In genomic region chr7:127583260-127583659, GRCm38 (mm10) we compare ENCODE assay signal across 26 mouse cellular contexts. TPM values are rescaled to one million over a fixed set of nuclear protein-coding genes. Genes with fewer than 3 reads are reported as not detected.
DNase-seq lines count a peak whose midpoint lies in the region; ATAC-seq lines count a peak whose summit lies in the region.
"Had no signal": no experiment of that assay in that cellular context is flagged by ENCODE, and none has a peak within 500 bp of the region (broad histone marks: within the 10 kb centered on the region; RNA-seq: fewer than 3 reads in every experiment).

No protein-coding gene starts in this region.

- WGBS in forebrain, embryonic 11.5 days = 94% methylated on average over 6 of the region's 6 CpGs
- 92% methylated on average over 6 of the region's 6 CpGs for WGBS in forebrain, embryonic 14.5 days
- 95% methylated on average over 6 of the region's 6 CpGs for WGBS in embryonic facial prominence, embryonic 10.5 days

- H3K4me1 ChIP-seq in forebrain, embryonic 11.5 days (replicated peaks; ENCODE audit: control insufficient read depth, insufficient read depth, low read length) = peaks cover 5% of the 10 kb centered on the region
- H3K4me1 ChIP-seq in forebrain, embryonic 14.5 days (ENCODE audit: control insufficient read depth, insufficient read depth, low read length) = peaks cover 7% of the 10 kb centered on the region; the same call in 1 of the 2 replicates
- H3K4me1 ChIP-seq in embryonic facial prominence, embryonic 10.5 days = peaks cover 12% of the 10 kb centered on the region

- no peak overlapping the region for H3K4me3 ChIP-seq in forebrain, embryonic 11.5 days (ENCODE audit: low read depth, low read length)
- H3K4me3 ChIP-seq in forebrain, embryonic 14.5 days (ENCODE audit: low read depth, low read length) = no peak overlapping the region
- peak overlapping the region; percentile 15; the same call in 1 of the 2 replicates for H3K4me3 ChIP-seq in embryonic facial prominence, embryonic 10.5 days

- H3K27ac ChIP-seq in forebrain, embryonic 11.5 days (ENCODE audit: low read depth, low read length) = no peak overlapping the region
- no peak overlapping the region for H3K27ac ChIP-seq in forebrain, embryonic 14.5 days (ENCODE audit: low read depth, low read length)
- H3K27ac ChIP-seq in embryonic facial prominence, embryonic 10.5 days (replicated peaks) = no peak overlapping the region

- no peak overlapping the region for H3K9ac ChIP-seq in forebrain, embryonic 11.5 days (ENCODE audit: low read length)
- no peak overlapping the region for H3K9ac ChIP-seq in forebrain, embryonic 14.5 days (ENCODE audit: low read length)

- no peak overlapping the region for H3K4me2 ChIP-seq in forebrain, embryonic 11.5 days (ENCODE audit: low read depth, low read length, severe bottlenecking)
- H3K4me2 ChIP-seq in forebrain, embryonic 14.5 days (ENCODE audit: low read length) = no peak overlapping the region

- H3K9me3 ChIP-seq in forebrain, embryonic 11.5 days (ENCODE audit: control insufficient read depth, low read length) = no peaks in the 10 kb centered on the region
- no peaks in the 10 kb centered on the region for H3K9me3 ChIP-seq in forebrain, embryonic 14.5 days (replicated peaks; ENCODE audit: control insufficient read depth, low read length)
- no peaks in the 10 kb centered on the region for H3K9me3 ChIP-seq in embryonic facial prominence, embryonic 10.5 days
- H3K9me3 ChIP-seq: G1E had no signal

- ATAC-seq in forebrain, embryonic 11.5 days (replicated peaks; ENCODE audit: low FRiP score) = no peak
- ATAC-seq in forebrain, embryonic 14.5 days = no peak
- ATAC-seq: activated CD4-positive, CD25-positive, alpha-beta regulatory T cell, adult 4 months; CD4-positive, CD25-positive, alpha-beta regulatory T cell, adult 4 months; Patski had no signal

- peak; percentile 51 for DNase-seq in forebrain, embryonic 11.5 days (ENCODE audit: low spot score)
- DNase-seq in forebrain, embryonic 14.5 days (ENCODE audit: low spot score) = no peak
- DNase-seq in heart, adult 11 months = peak; percentile 79
- DNase-seq in heart, adult 18-20 months = no peak
- no peak for DNase-seq in embryonic facial prominence, embryonic 10.5 days (ENCODE audit: low spot score)
- DNase-seq in right cerebral cortex, postnatal 25 days = no peak
- DNase-seq: adrenal gland, adult 2 months; adrenal gland, adult 8-10 months; adrenal gland, postnatal 10 days; adrenal gland, postnatal 14 days; adrenal gland, postnatal 25 days; adrenal gland, postnatal 36 days; B cell, adult 2 months; cerebellum, adult 11 months; cerebellum, adult 11-12 months; cerebellum, adult 18-20 months had no signal

- H3K27me3 ChIP-seq in forebrain, embryonic 11.5 days (ENCODE audit: control insufficient read depth, insufficient read depth, low read length) = no peaks in the 10 kb centered on the region
- no peaks in the 10 kb centered on the region for H3K27me3 ChIP-seq in forebrain, embryonic 14.5 days (replicated peaks; ENCODE audit: control insufficient read depth, insufficient read depth, low read length)
- H3K27me3 ChIP-seq in embryonic facial prominence, embryonic 10.5 days (replicated peaks; ENCODE audit: low read depth, poor library complexity, severe bottlenecking) = no peaks in the 10 kb centered on the region
- H3K27me3 ChIP-seq: CH12.LX, Patski had no signal

- peaks cover 7% of the 10 kb centered on the region; the same call in 1 of the 2 replicates for H3K36me3 ChIP-seq in forebrain, embryonic 11.5 days (ENCODE audit: control insufficient read depth, insufficient read depth, low read length)
- H3K36me3 ChIP-seq in forebrain, embryonic 14.5 days (ENCODE audit: control insufficient read depth, insufficient read depth, low read length) = peaks cover 55% of the 10 kb centered on the region
- H3K36me3 ChIP-seq in embryonic facial prominence, embryonic 10.5 days (replicated peaks) = peaks cover 75% of the 10 kb centered on the region

RNA-seq across cellular contexts. Expression of gene Ccdc189, which starts 5.1 kb away (rescaled TPM):
- polyA plus RNA-seq in forebrain, embryonic 11.5 days (2014; fragmentation: Nextera tagmentation; extraction: Ambion mirVana) = 13.5 and 17.7 TPM in 2 replicates
- 12.5 and 12.8 TPM in 2 replicates for polyA plus RNA-seq in forebrain, embryonic 14.5 days (2014; fragmentation: Nextera tagmentation; extraction: Ambion mirVana)
- 10 to 100 TPM; 12.6 to 15.4 TPM for total RNA-seq in heart, adult 18-20 months (2021)
- 11.8 and 15.3 TPM in 2 replicates for polyA plus RNA-seq in embryonic facial prominence, embryonic 10.5 days (2016; fragmentation: Nextera tagmentation; extraction: Ambion mirVana)

RNA-seq across cellular contexts. Expression of gene Rnf40, which starts 5.3 kb away (rescaled TPM):
- 59.1 and 66.3 TPM in 2 replicates for polyA plus RNA-seq in forebrain, embryonic 11.5 days (2014; fragmentation: Nextera tagmentation; extraction: Ambion mirVana)
- polyA plus RNA-seq in forebrain, embryonic 14.5 days (2014; fragmentation: Nextera tagmentation; extraction: Ambion mirVana) = 26.2 and 39.6 TPM in 2 replicates
- 10 to 100 TPM; 41.0 to 42.8 TPM for total RNA-seq in heart, adult 18-20 months (2021)
- polyA plus RNA-seq in embryonic facial prominence, embryonic 10.5 days (2016; fragmentation: Nextera tagmentation; extraction: Ambion mirVana) = 61.2 and 64.2 TPM in 2 replicates

RNA-seq across cellular contexts. Expression of gene Phkg2, which starts 10.1 kb away (rescaled TPM):
- 57.9 and 60.5 TPM in 2 replicates for polyA plus RNA-seq in forebrain, embryonic 11.5 days (2014; fragmentation: Nextera tagmentation; extraction: Ambion mirVana)
- polyA plus RNA-seq in forebrain, embryonic 14.5 days (2014; fragmentation: Nextera tagmentation; extraction: Ambion mirVana) = 59.5 and 62.2 TPM in 2 replicates
- 10 to 100 TPM; 14.9 to 16.4 TPM for total RNA-seq in heart, adult 18-20 months (2021)
- polyA plus RNA-seq in embryonic facial prominence, embryonic 10.5 days (2016; fragmentation: Nextera tagmentation; extraction: Ambion mirVana) = 40.7 and 43.4 TPM in 2 replicates

RNA-seq across cellular contexts. Expression of gene Tmem265, which starts 22.1 kb away (rescaled TPM):
- polyA plus RNA-seq in forebrain, embryonic 11.5 days (2014; fragmentation: Nextera tagmentation; extraction: Ambion mirVana) = 10.2 and 13.0 TPM in 2 replicates
- polyA plus RNA-seq in forebrain, embryonic 14.5 days (2014; fragmentation: Nextera tagmentation; extraction: Ambion mirVana) = 4.1 and 4.7 TPM in 2 replicates
- total RNA-seq in heart, adult 18-20 months (2021) = not detected
- 5.1 and 7.3 TPM in 2 replicates for polyA plus RNA-seq in embryonic facial prominence, embryonic 10.5 days (2016; fragmentation: Nextera tagmentation; extraction: Ambion mirVana)
- total RNA-seq: adrenal gland, adult 18-20 months; adrenal gland, adult 2 months; adrenal gland, adult 8-10 months; adrenal gland, postnatal 10 days; adrenal gland, postnatal 14 days; adrenal gland, postnatal 25 days; adrenal gland, postnatal 36 days; adrenal gland, postnatal 4 days; ES-E14; MEL had no signal
- polyA plus RNA-seq: C2C12, Patski had no signal

RNA-seq across cellular contexts. Expression of gene Zfp629, which starts 32.3 kb away (rescaled TPM):
- 33.4 and 36.6 TPM in 2 replicates for polyA plus RNA-seq in forebrain, embryonic 11.5 days (2014; fragmentation: Nextera tagmentation; extraction: Ambion mirVana)
- polyA plus RNA-seq in forebrain, embryonic 14.5 days (2014; fragmentation: Nextera tagmentation; extraction: Ambion mirVana) = 20.8 and 24.2 TPM in 2 replicates
- 10 to 100 TPM; 16.5 TPM for total RNA-seq in heart, adult 18-20 months (2021)
- polyA plus RNA-seq in embryonic facial prominence, embryonic 10.5 days (2016; fragmentation: Nextera tagmentation; extraction: Ambion mirVana) = 31.6 and 33.6 TPM in 2 replicates

Comparison
In these comparisons a context has a peak if more than half of its experiments do, and no peak if none do; other contexts are left out.
1. DNase-seq: peak in forebrain, embryonic 11.5 days (single experiment) and heart, adult 11 months (single experiment); none in forebrain, embryonic 14.5 days (single experiment), heart, adult 18-20 months (0 of 2), embryonic facial prominence, embryonic 10.5 days (single experiment) and right cerebral cortex, postnatal 25 days (single experiment).